Mouse (Mus musculus): ENCODE data around the gene Naglu. TPM values are rescaled to one million over a fixed set of nuclear protein-coding genes. Genes with fewer than 3 reads are reported as not detected.

Gene Naglu
- polyA plus RNA-seq, 1 experiment from 2014 or later: 26.5 TPM

DNA sequence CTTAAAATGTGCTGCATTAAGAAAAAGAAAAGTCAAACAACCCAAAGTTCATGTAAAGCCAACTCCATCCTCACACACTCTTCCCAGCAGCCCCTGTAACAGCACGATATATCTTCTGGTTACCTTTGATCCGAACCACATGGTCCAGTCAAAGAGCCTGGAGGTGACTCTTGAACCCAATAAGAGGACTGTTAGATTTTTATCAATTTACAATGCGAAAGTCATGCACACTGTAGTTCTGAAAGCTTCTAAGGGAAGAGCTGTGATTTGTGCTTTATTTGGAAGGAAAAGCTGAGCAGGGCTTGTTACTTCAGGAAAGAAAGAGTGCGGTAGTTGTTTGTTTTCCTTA is 39.0 kb upstream of the Naglu start:
- no peak overlapping the region for H3K4me2 ChIP-seq (ENCODE audit: low read length)
- no peak overlapping the region for H3K27ac ChIP-seq
- DNase-seq (ENCODE audit: low spot score) (no peak), ATAC-seq (replicated peaks; ENCODE audit: low FRiP score, low read depth) (no peak)
- TF ChIP-seq CTCF (IDR thresholded peaks at IDR 0.05; ENCODE audit: low read depth): no peak
- H3K9ac ChIP-seq (ENCODE audit: low read depth, low read length): no peak overlapping the region
- H3K9me3 ChIP-seq (replicated peaks; ENCODE audit: low read length): no peaks in the 10 kb centered on the region
- H3K4me3 ChIP-seq (replicated peaks; ENCODE audit: low read depth, low read length): no peak overlapping the region
- H3K36me3 ChIP-seq (ENCODE audit: insufficient read depth, low read length): peaks cover 13% of the 10 kb centered on the region
- no peaks in the 10 kb centered on the region for H3K27me3 ChIP-seq (ENCODE audit: insufficient read depth, low read length)
- peaks cover 2% of the 10 kb centered on the region; the same call in 1 of the 2 replicates for H3K4me1 ChIP-seq (replicated peaks; ENCODE audit: insufficient read depth, low read length)
- WGBS: 76% methylated on average over 4 of the region's 4 CpGs

DNA sequence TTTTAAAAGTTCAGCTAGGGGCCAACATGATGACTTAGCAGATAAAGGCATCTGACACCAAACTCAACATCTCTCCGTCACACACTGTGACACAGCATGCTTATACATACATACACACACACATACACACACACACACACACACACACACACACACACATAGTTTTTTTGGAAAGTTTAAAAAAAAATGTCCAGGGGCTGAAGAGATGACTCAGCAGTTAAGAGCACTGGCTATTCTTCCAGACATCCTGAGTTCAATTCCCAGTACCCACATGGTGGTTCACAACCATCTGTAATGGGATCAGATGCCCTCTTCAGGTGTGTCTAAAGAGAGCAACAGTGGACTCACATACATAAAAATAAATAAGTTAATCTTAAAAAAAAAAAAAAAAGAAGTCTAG is 38.3 kb upstream of the Naglu start:
- Histone ChIP-seq H3K4me3 (replicated peaks; ENCODE audit: low read depth, low read length) (no peak overlapping the region), H3K27me3 (ENCODE audit: insufficient read depth, low read length) (no peaks in the 10 kb centered on the region), H3K9ac (ENCODE audit: low read depth, low read length) (no peak overlapping the region), H3K36me3 (ENCODE audit: insufficient read depth, low read length) (peaks cover 13% of the 10 kb centered on the region), H3K9me3 (replicated peaks; ENCODE audit: low read length) (no peaks in the 10 kb centered on the region), H3K27ac (no peak overlapping the region), H3K4me2 (ENCODE audit: low read length) (no peak overlapping the region), H3K4me1 (replicated peaks; ENCODE audit: insufficient read depth, low read length) (peaks cover 2% of the 10 kb centered on the region; the same call in 1 of the 2 replicates)
- no peak for ATAC-seq (replicated peaks; ENCODE audit: low FRiP score, low read depth)
- no peak for TF ChIP-seq CTCF (IDR thresholded peaks at IDR 0.05; ENCODE audit: low read depth)
- no peak for DNase-seq (ENCODE audit: low spot score)
- WGBS: 89% methylated on average over 1 of the region's 1 CpGs

DNA sequence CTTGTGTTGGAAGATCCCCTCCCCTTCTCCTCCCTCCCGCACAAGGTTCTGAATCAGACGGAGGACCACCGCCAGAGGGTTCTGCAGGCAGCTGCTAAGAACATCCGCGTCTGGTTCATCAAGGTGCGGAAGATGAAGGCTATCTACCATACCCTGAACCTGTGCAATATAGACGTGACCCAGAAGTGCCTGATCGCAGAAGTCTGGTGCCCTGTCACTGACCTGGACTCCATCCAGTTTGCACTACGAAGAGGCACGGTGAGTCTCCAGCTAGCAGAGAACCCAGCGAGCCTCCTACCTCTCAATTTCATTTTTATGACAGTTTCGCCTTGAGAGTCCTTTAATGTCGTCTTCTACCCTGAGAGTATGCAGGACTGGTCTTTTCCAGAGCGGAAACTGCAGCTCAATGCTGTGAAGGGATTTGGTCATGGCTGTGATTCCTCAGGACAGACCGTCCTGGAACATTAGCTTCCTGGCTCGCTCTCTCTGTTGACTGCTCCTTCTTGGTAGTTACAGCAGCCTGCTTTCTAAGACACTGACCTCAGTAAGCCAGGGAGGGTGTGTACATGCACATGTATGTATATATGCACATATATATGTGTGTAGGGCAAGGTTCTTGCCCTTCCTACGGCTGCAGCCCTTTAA is 35.8 kb upstream of the Naglu start:
- Histone ChIP-seq H3K27me3 (ENCODE audit: insufficient read depth, low read length) (no peaks in the 10 kb centered on the region), H3K4me3 (replicated peaks; ENCODE audit: low read depth, low read length) (no peak overlapping the region), H3K9ac (ENCODE audit: low read depth, low read length) (no peak overlapping the region), H3K36me3 (ENCODE audit: insufficient read depth, low read length) (peaks cover 26% of the 10 kb centered on the region), H3K4me2 (ENCODE audit: low read length) (no peak overlapping the region), H3K27ac (no peak overlapping the region), H3K9me3 (replicated peaks; ENCODE audit: low read length) (no peaks in the 10 kb centered on the region), H3K4me1 (replicated peaks; ENCODE audit: insufficient read depth, low read length) (peaks cover 2% of the 10 kb centered on the region; the same call in 1 of the 2 replicates)
- no peak for TF ChIP-seq CTCF (IDR thresholded peaks at IDR 0.05; ENCODE audit: low read depth)
- ATAC-seq (replicated peaks; ENCODE audit: low FRiP score, low read depth) (no peak), DNase-seq (ENCODE audit: low spot score) (no peak)
- WGBS: 93% methylated on average over 17 of the region's 17 CpGs

DNA sequence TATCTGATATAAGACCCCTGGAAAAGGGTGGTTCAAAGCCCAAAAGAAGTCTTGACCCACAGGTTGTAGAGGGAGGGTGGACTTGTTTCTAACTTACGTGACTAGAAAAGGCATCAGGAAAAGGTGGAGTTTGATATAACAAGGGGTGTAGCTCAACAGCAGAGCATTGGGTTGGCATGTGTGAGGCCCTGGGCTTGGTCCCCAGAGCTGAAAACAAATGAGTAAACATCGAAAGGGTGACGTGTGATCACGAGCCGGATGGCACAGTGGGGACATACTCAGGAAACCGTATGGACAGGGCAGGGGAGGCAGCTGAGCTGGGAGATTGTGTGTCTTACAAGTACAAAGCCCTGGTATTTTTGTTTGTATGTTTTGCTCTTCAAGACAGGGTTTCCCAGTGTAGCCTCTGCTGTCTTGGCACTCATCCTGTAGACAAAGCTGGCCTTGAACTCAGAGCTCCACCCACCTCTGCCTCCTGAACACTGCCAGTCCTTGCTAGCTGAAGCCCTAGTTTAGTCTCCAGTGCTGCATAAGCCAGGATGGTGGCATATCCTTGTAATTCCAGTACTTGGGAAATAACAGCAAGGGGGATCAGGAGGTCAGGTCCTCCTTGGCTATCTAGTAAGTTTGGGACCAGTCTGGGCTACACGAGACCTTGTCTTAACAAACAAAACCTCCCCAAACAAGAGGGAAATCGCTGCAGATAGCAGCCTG is 35.0 kb upstream of the Naglu start:
- H3K9ac ChIP-seq (ENCODE audit: low read depth, low read length): no peak overlapping the region
- H3K27me3 ChIP-seq (ENCODE audit: insufficient read depth, low read length): no peaks in the 10 kb centered on the region
- H3K27ac ChIP-seq: no peak overlapping the region
- no peak overlapping the region for H3K4me2 ChIP-seq (ENCODE audit: low read length)
- no peak for DNase-seq (ENCODE audit: low spot score)
- TF ChIP-seq CTCF (IDR thresholded peaks at IDR 0.05; ENCODE audit: low read depth): no peak
- no peaks in the 10 kb centered on the region for H3K9me3 ChIP-seq (replicated peaks; ENCODE audit: low read length)
- H3K36me3 ChIP-seq (ENCODE audit: insufficient read depth, low read length): peaks cover 28% of the 10 kb centered on the region
- 83% methylated on average over 8 of the region's 8 CpGs for WGBS
- H3K4me3 ChIP-seq (replicated peaks; ENCODE audit: low read depth, low read length): no peak overlapping the region
- ATAC-seq (replicated peaks; ENCODE audit: low FRiP score, low read depth): no peak
- H3K4me1 ChIP-seq (replicated peaks; ENCODE audit: insufficient read depth, low read length): peaks cover 2% of the 10 kb centered on the region; the same call in 1 of the 2 replicates

DNA sequence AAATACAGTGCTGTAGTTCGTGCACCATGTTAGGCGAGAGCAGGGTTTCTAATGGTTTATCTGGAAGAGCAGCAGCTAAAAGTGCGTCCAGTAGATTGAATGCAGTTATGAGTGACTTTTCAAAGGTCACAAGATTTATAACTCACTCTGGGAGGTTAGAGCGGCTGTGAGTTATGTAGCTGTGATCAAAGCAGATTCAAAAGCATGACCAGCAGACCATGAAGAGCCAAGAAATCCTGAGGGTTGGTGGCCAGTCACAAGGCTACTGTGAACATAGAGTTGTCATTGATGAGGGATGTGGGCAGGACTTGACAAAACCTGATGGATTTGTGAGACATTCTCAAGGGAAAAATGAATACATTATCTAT is 34.5 kb upstream of the Naglu start:
- Histone ChIP-seq H3K9me3 (replicated peaks; ENCODE audit: low read length) (no peaks in the 10 kb centered on the region), H3K36me3 (ENCODE audit: insufficient read depth, low read length) (peaks cover 29% of the 10 kb centered on the region; the same call in 1 of the 2 replicates), H3K4me1 (replicated peaks; ENCODE audit: insufficient read depth, low read length) (peaks cover 1% of the 10 kb centered on the region; the same call in 1 of the 2 replicates), H3K4me2 (ENCODE audit: low read length) (no peak overlapping the region), H3K27me3 (ENCODE audit: insufficient read depth, low read length) (no peaks in the 10 kb centered on the region), H3K27ac (no peak overlapping the region), H3K9ac (ENCODE audit: low read depth, low read length) (no peak overlapping the region), H3K4me3 (replicated peaks; ENCODE audit: low read depth, low read length) (no peak overlapping the region)
- DNase-seq (ENCODE audit: low spot score) (no peak), ATAC-seq (replicated peaks; ENCODE audit: low FRiP score, low read depth) (no peak)
- WGBS: 44% methylated on average over 4 of the region's 4 CpGs
- TF ChIP-seq CTCF (IDR thresholded peaks at IDR 0.05; ENCODE audit: low read depth): no peak

DNA sequence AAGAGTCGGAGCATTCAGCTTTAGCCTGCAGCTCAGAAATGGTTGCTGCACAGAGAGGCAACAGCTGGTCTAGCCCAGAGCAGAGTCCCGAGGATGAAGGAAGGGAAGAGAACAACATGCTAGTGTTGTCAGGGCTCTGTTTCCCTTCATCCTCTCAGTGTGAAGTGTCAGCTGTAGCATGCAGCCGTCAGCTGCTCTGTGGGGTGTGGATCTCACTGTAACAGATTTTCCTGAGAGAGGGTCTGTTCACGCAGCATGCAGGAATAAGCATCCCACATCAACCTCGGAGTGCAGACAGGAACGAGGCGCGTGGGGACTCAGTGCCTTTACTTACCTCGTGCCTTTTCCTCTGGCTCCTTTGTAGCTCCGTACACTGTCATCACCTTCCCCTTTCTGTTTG is 32.0 kb upstream of the Naglu start:
- Histone ChIP-seq H3K4me2 (ENCODE audit: low read length) (no peak overlapping the region), H3K27ac (no peak overlapping the region), H3K4me1 (replicated peaks; ENCODE audit: insufficient read depth, low read length) (no peaks in the 10 kb centered on the region; the same call in 1 of the 2 replicates), H3K4me3 (replicated peaks; ENCODE audit: low read depth, low read length) (no peak overlapping the region), H3K27me3 (ENCODE audit: insufficient read depth, low read length) (no peaks in the 10 kb centered on the region), H3K9me3 (replicated peaks; ENCODE audit: low read length) (no peaks in the 10 kb centered on the region), H3K36me3 (ENCODE audit: insufficient read depth, low read length) (peaks cover 33% of the 10 kb centered on the region; the same call in 1 of the 2 replicates), H3K9ac (ENCODE audit: low read depth, low read length) (no peak overlapping the region)
- no peak for TF ChIP-seq CTCF (IDR thresholded peaks at IDR 0.05; ENCODE audit: low read depth)
- DNase-seq (ENCODE audit: low spot score) (no peak), ATAC-seq (replicated peaks; ENCODE audit: low FRiP score, low read depth) (no peak)
- WGBS: 91% methylated on average over 10 of the region's 10 CpGs

All from kidney, postnatal 0 days (tissue).